Mouse (Mus musculus) thymus, adult 2 months (tissue): Measurements from ENCODE around the gene Car7.

Experiments used
- CTCF ChIP-seq: fragments of 200-500 bp; IDR thresholded peaks from 2 replicates; pipeline ENCODE4 v1.5.1; 2012; ENCODE audit warnings: mild to moderate bottlenecking, control low read depth, low read length, moderate library complexity, borderline replicate concordance; ENCODE audit not compliant: control insufficient read depth, poor library complexity, insufficient read depth; ENCODE audit errors: extremely low read depth
- POLR2A ChIP-seq: fragments of 200-500 bp; IDR thresholded peaks from 2 replicates; pipeline ENCODE4 v1.6.1; 2012; ENCODE audit warnings: mild to moderate bottlenecking, low read length, control low read depth, moderate library complexity; ENCODE audit not compliant: control insufficient read depth, poor library complexity, insufficient read depth; ENCODE audit errors: extremely low read depth

DNA sequence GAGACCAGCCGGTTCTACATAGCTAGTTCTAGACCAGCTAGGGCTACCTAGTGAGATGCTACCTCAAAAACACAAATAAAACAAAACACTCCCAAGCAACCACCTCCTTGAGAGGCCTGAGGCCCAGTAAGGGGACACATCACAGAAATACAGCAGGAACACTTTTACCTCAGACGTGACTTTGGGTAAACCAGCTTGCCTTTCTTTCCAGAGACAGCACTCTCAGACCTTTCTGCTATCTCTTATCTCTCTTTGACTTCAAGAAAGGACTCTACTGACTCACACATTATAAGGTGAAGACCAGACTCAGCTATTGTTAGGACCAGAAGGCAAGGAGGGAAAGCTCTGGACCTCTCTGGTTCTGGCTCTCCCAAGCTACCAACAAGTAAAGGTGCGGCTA, 55.8 kb downstream of the Car7 start:
- TF ChIP-seq POLR2A: no peak
- no peak for TF ChIP-seq CTCF
